Mouse (Mus musculus) intestine, embryonic 14.5 days (tissue): ENCODE measurements around the gene Mcemp1. TPM values are rescaled to one million over a fixed set of nuclear protein-coding genes. Genes with fewer than 3 reads are reported as not detected.

Source experiments
- ATAC-seq: fragments of 200-750 bp; cut with Nextera tagmentation; replicated peaks from 2 replicates; pipeline ENCODE4 v1.8.0; 2017; ENCODE audit warnings: low read depth, moderate number of reproducible peaks, moderate TSS enrichment, moderate library complexity; ENCODE audit not compliant: low FRiP score, low TSS enrichment
- DNase-seq: peaks from one replicate; pipeline ENCODE4 v3.0.0-alpha.2; 2018; ENCODE audit warnings: low spot score
- H3K27ac ChIP-seq: fragments of 300-500 bp; sonication (generic); 2 replicates; pipeline ENCODE4 v1.5.1; 2014; ENCODE audit warnings: low read depth, mild to moderate bottlenecking, control low read depth
- H3K27me3 ChIP-seq: fragments of 300-500 bp; sonication (generic); replicated peaks from 2 replicates; pipeline ENCODE4 v1.6.1; 2014; ENCODE audit warnings: low read length, control low read depth; ENCODE audit not compliant: control insufficient read depth, insufficient read depth
- H3K36me3 ChIP-seq: fragments of 300-500 bp; sonication (generic); 2 replicates; pipeline ENCODE4 v1.6.1; 2014; ENCODE audit warnings: low read length, control low read depth; ENCODE audit not compliant: control insufficient read depth, insufficient read depth
- H3K4me1 ChIP-seq: fragments of 300-500 bp; sonication (generic); replicated peaks from 2 replicates; pipeline ENCODE4 v1.6.1; 2014; ENCODE audit warnings: low read length, control low read depth, mixed read lengths; ENCODE audit not compliant: control insufficient read depth, insufficient read depth
- H3K4me2 ChIP-seq: fragments of 300-500 bp; sonication (generic); 2 replicates; pipeline ENCODE4 v1.6.1; 2014; ENCODE audit warnings: low read length
- H3K4me3 ChIP-seq: fragments of 300-500 bp; sonication (generic); 2 replicates; pipeline ENCODE4 v1.5.1; 2014; ENCODE audit warnings: low read depth, low read length, control low read depth, mixed read lengths
- H3K9ac ChIP-seq: fragments of 300-500 bp; sonication (generic); 2 replicates; pipeline ENCODE4 v1.6.1; 2014; ENCODE audit warnings: mild to moderate bottlenecking, low read length
- H3K9me3 ChIP-seq: fragments of 300-500 bp; sonication (generic); 2 replicates; pipeline ENCODE4 v1.6.1; 2016; ENCODE audit warnings: low read length, control low read depth; ENCODE audit not compliant: control insufficient read depth
- WGBS: fragments of 180-500 bp; shearing (Covaris S2); extraction: QIAGEN DNeasy Blood & Tissue Kit; methylation state at CpG from one replicate; pipeline ENCODE4 v1.1.7; 2014; 5-methylcytosine and 5-hydroxymethylcytosine counted together
- polyA plus RNA-seq: library from polyadenylated mRNA; unstranded; fragments of >200 nt; fragmentation: Nextera tagmentation; extraction: Ambion mirVana; gene quantifications from 2 replicates; pipeline ENCODE4 v1.2.1, GENCODE M21; 2014

The Mcemp1 gene
- polyA plus RNA-seq = 0.12 and 0.47 TPM in 2 replicates

DNA sequence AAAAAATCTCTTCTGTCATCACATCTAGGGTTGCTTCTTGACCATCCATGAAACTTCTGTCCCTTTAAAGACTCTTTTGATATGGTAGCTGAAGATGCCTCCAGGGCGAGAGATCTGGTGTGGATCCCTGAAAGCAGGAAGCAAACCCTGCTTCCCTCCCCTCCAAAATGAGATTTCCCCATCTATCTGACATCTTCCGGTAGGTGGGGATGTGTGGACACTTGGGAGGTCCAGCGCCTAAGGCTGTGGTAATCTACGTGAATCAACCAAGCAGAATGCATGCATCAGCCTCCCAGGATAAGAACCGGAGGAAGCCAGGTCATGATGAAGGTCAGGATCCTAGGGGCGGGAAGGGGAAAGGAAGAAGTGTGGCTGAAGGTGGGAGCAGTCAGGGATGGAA lies at the start of gene Mcemp1:
TSS of gene Mcemp1 (plus strand) at position 248 of the 400 bp plus-strand sequence.
- no peak within 1 kb of the TSS for H3K4me3 ChIP-seq
- H3K27me3 ChIP-seq = no peaks in the 10 kb centered on the region
- 77% methylated on average over 6 of the region's 6 CpGs for WGBS
- no peak within 1 kb of the TSS for H3K9ac ChIP-seq
- no peaks in the 10 kb centered on the region for H3K4me1 ChIP-seq
- no peak within 1 kb of the TSS for H3K4me2 ChIP-seq
- ATAC-seq (no peak), DNase-seq (no peak)
- H3K36me3 ChIP-seq = no peaks in the 10 kb centered on the region
- H3K9me3 ChIP-seq = no peaks in the 10 kb centered on the region
- H3K27ac ChIP-seq = no peak within 1 kb of the TSS

DNA sequence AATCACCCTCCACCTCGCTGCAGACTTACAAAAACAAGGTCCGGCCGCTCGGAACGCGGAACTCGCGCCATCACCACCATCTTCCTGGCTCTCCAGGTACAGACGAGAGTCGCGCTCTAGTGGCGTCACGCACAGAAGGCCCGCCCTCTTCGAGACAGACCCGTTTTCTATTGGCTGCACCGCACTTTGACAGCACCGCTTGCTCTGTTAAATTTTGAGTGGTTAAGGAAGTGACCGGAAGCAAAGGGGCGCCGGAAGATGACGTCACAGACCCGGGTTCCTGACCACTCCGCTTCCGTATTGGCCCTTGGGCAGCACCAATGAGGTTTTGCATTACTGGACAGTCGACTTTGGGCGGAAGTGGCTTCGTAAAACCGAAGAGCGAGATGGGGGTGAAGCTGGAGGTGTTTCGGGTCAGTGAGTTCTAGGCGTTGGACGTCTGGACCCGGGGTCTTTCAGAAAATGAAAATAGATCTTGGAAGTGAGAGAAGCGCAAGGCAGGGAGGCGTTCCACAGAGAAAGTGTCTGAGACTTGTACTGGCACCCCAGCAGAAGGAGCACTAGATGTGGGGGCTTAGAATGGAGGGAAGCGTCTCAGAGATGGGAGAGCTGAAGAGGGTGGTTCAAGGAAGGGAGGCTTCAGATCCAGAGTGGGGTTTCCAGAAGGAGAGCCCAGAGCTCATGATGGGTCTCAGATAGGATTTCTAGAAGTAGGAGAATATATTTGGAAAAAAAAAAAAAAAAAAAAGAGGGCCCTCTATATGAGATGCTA lies 44.2 kb upstream of the Mcemp1 start, which contains the start of the genes Xab2 and Pet100:
TSS of gene Xab2 (minus strand) at position 118 of the 772 bp plus-strand sequence.
TSS of gene Pet100 (plus strand) at position 350 of the 772 bp plus-strand sequence.
- DNase-seq (peak; percentile 100), ATAC-seq (peak; percentile 99)
- Histone ChIP-seq H3K9me3 (no peaks in the 10 kb centered on the region), H3K27ac (no peak within 1 kb of the TSS), H3K4me2 (peak within 1 kb of the TSS; percentile 70), H3K9ac (peak within 1 kb of the TSS; percentile 81), H3K36me3 (peaks cover 19% of the 10 kb centered on the region), H3K27me3 (no peaks in the 10 kb centered on the region), H3K4me1 (peaks cover 7% of the 10 kb centered on the region; the same call in 1 of the 2 replicates), H3K4me3 (peak within 1 kb of the TSS; percentile 94)
- WGBS = under 1% methylated on average over 37 of the region's 37 CpGs

DNA sequence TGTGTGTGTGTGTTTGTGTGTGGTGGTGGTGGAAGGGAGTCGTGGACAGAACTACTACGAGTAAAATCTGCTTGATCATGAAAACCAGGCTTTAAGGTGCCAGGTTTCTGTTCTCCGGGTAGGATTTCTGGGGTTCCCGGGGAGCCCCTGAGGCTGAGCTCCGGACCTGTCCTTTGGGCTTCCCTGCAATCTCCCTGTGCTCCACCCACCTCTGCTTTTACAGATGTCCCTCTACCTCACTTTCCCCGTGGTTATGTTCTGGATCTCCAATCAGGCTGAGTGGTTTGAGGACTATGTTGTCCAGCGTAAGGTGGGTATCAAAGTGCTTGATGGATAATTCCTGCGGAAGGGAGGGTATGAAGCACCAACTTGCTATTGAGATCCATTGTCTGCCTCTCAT lies 43.4 kb upstream of the Mcemp1 start:
- peak overlapping the region; percentile 94 for H3K4me3 ChIP-seq
- H3K36me3 ChIP-seq = peaks cover 14% of the 10 kb centered on the region
- H3K27ac ChIP-seq = no peak overlapping the region
- ATAC-seq (no peak), DNase-seq (no peak)
- H3K9ac ChIP-seq = peak overlapping the region; percentile 61; the same call in 1 of the 2 replicates
- peak overlapping the region; percentile 64 for H3K4me2 ChIP-seq
- 67% methylated on average over 8 of the region's 8 CpGs for WGBS
- H3K9me3 ChIP-seq = no peaks in the 10 kb centered on the region
- no peaks in the 10 kb centered on the region for H3K27me3 ChIP-seq
- H3K4me1 ChIP-seq = peaks cover 7% of the 10 kb centered on the region; the same call in 1 of the 2 replicates

DNA sequence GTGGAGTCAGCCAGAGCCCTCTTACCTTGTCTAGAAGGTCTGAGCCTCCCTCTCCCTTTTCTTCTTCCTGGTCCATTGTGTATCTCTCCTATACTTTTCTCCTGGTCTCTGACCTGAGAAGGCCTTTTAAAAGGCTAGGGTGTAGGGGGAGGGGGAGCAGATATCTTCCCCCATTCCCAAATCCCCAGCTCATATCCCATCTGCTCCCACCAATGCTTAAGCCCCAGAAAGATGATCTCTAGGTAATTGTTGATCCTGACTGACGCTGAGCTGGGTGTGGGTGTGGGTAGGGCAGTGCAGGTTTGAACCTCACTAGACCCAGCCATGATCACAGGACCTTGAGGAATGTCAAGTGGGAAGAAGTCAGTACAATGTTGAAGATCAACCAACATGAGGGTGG lies 40.1 kb upstream of the Mcemp1 start, which contains the start of gene Pcp2:
TSS of gene Pcp2 (minus strand) at position 101 of the 400 bp plus-strand sequence.
- H3K9ac ChIP-seq = no peak within 1 kb of the TSS
- ATAC-seq = no peak
- H3K27me3 ChIP-seq = peaks cover 11% of the 10 kb centered on the region; the same call in 1 of the 2 replicates
- no peak within 1 kb of the TSS for H3K27ac ChIP-seq
- H3K4me1 ChIP-seq = 0 out of 2 replicates have a peak, but pooled peaks cover 4% of the 10 kb centered on the region
- 79% methylated on average over 1 of the region's 1 CpGs for WGBS
- no peak for DNase-seq
- no peaks in the 10 kb centered on the region for H3K36me3 ChIP-seq
- no peak within 1 kb of the TSS for H3K4me2 ChIP-seq
- no peaks in the 10 kb centered on the region for H3K9me3 ChIP-seq
- no peak within 1 kb of the TSS for H3K4me3 ChIP-seq

DNA sequence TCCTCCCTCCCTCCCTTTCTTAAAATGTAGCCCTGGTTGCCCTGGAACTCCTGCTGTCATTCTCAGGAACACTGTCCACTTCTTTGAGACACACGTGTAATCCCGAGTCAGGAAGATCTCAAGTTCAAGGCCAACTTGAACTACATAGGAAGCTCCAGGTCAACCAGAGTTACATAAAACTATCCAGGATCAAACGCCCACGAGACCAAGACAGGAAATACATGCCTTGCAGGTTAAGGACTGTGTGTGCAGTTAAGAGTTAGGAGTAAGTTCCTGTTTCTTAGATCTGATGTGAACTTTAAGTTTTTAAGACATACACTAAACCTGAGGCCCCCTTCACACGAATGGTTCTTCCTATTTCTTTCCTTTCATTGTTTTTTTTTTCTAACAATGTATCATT lies 38.6 kb upstream of the Mcemp1 start:
- Histone ChIP-seq H3K4me2 (no peak overlapping the region), H3K27me3 (peaks cover 12% of the 10 kb centered on the region; the same call in 1 of the 2 replicates), H3K27ac (no peak overlapping the region), H3K36me3 (no peaks in the 10 kb centered on the region), H3K4me1 (0 out of 2 replicates have a peak, but pooled peaks cover 8% of the 10 kb centered on the region), H3K9ac (no peak overlapping the region), H3K9me3 (no peaks in the 10 kb centered on the region), H3K4me3 (no peak overlapping the region)
- ATAC-seq = no peak
- no peak for DNase-seq
- WGBS = 63% methylated on average over 5 of the region's 5 CpGs

DNA sequence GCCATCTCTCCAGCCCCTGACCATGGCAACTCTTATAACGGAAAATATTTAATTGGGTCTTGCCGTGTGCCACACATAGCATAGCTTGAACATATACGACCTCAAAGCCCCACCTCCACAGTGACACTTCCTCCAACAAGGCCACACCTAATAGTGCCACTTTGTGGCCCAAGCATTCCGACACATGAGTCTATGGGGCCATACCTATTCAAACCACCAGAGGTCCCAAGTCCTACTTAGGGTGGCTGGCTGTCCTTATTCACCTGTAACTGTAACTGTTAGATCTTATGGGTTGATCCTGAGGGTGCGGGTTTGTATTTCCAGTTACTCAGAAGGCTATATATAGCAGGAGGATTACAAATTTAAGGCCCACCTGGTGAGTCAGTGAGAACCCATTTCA lies 37.5 kb upstream of the Mcemp1 start:
- Histone ChIP-seq H3K9me3 (no peaks in the 10 kb centered on the region), H3K9ac (no peak overlapping the region), H3K36me3 (no peaks in the 10 kb centered on the region), H3K27ac (no peak overlapping the region), H3K4me2 (no peak overlapping the region), H3K4me1 (0 out of 2 replicates have a peak, but pooled peaks cover 5% of the 10 kb centered on the region), H3K27me3 (peaks cover 12% of the 10 kb centered on the region; the same call in 1 of the 2 replicates), H3K4me3 (no peak overlapping the region)
- ATAC-seq (no peak), DNase-seq (peak; percentile 57)
- 32% methylated on average over 5 of the region's 5 CpGs for WGBS

DNA sequence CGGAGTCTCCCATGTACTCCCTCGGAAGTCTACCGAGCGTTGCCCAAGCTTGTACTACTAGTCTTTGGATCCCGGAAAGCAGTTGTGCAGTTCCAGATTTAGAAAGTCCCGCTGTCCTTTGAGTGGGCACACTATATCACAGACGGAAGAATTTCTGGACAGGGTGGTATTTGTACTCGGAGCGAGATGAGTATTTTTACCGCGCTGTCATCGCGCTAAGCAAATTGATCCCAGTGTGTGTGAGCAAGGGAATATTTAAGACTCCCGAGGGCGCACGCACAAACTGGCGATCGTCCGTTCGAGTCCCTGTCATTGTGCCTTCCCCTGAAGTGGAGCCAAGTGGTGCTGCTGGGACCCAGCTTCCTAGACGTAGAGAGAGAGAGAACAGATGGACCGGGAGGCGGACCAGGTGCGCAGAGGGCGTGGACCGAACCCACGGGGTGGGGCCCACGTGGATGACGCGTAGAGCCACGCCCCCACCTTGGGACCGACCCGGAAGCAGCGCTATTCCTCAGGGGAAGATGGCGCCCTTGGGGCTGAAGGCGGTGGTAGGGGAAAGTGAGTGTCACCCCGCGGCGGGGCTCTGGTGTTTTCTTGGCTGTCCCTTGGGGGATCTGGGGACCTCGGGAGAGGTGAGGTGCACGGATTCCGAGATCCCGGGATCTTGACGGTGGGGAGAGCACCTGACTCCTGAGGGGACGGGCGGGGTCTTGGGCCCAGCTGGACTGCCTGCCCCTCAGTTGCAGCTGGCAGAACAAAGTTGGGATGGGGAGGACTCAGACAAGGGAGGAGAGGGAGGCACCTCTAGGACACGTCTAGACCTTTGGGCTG lies 34.7 kb upstream of the Mcemp1 start, which contains the start of gene Stxbp2:
TSS of gene Stxbp2 (plus strand) at position 309 of the 831 bp plus-strand sequence.
- H3K27me3 ChIP-seq = peaks cover 12% of the 10 kb centered on the region; the same call in 1 of the 2 replicates
- DNase-seq (peak; percentile 85), ATAC-seq (peak; percentile 95)
- H3K9ac ChIP-seq = peak within 1 kb of the TSS; percentile 55
- 7% methylated on average over 47 of the region's 47 CpGs for WGBS
- peak within 1 kb of the TSS; percentile 59 for H3K4me3 ChIP-seq
- no peaks in the 10 kb centered on the region for H3K9me3 ChIP-seq
- H3K4me2 ChIP-seq = peak within 1 kb of the TSS; percentile 78
- H3K36me3 ChIP-seq = peaks cover 6% of the 10 kb centered on the region; the same call in 1 of the 2 replicates
- no peak within 1 kb of the TSS for H3K27ac ChIP-seq
- 0 out of 2 replicates have a peak, but pooled peaks cover 5% of the 10 kb centered on the region for H3K4me1 ChIP-seq

DNA sequence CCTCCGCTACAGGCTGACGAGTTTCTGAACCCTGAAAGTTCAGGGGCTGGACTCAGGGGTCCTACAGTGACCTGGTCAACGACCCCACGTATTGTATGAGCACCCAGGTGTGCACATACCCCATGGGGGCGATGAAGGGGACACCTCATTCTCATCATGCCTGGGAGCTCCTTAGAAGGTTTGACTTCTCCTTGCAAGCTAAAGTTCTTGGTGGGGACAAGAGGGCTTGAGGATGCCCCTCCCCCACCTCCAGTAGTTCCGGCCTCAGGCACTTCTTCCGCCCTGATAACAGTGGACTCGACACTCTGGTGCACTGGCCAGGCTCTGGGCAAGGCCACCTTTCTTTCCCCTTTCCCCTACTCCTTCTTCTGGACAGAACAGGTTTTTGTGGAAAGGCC lies 34.1 kb upstream of the Mcemp1 start:
- H3K27ac ChIP-seq = no peak overlapping the region
- ATAC-seq (peak; percentile 17; the same call in 1 of the 2 replicates), DNase-seq (peak; percentile 69)
- H3K4me2 ChIP-seq = peak overlapping the region; percentile 78
- 0 out of 2 replicates have a peak, but pooled peaks cover 5% of the 10 kb centered on the region for H3K4me1 ChIP-seq
- peak overlapping the region; percentile 59 for H3K4me3 ChIP-seq
- H3K36me3 ChIP-seq = peaks cover 12% of the 10 kb centered on the region; the same call in 1 of the 2 replicates
- peaks cover 12% of the 10 kb centered on the region; the same call in 1 of the 2 replicates for H3K27me3 ChIP-seq
- WGBS = 21% methylated on average over 8 of the region's 8 CpGs
- peak overlapping the region; percentile 55 for H3K9ac ChIP-seq
- H3K9me3 ChIP-seq = no peaks in the 10 kb centered on the region
